Mouse (Mus musculus) liver, embryonic 11.5 days (tissue): ENCODE data around the gene Grip1. TPM values are rescaled to one million over a fixed set of nuclear protein-coding genes. Genes with fewer than 3 reads are reported as not detected.

Experiments
- ATAC-seq: fragments of 200-750 bp; cut with Nextera tagmentation; replicated peaks from 2 replicates; pipeline ENCODE4 v1.8.0; 2017; ENCODE audit warnings: moderate number of reproducible peaks, mild to moderate bottlenecking, moderate TSS enrichment, moderate library complexity; ENCODE audit not compliant: low FRiP score
- DNase-seq: peaks from one replicate; pipeline ENCODE4 v3.0.0-alpha.2; 2017; ENCODE audit warnings: low spot score
- H3K27ac ChIP-seq: fragments of 300-500 bp; sonication (generic); 2 replicates; pipeline ENCODE4 v1.5.1; 2014; ENCODE audit warnings: mild to moderate bottlenecking, low read depth, low read length, control low read depth
- H3K27me3 ChIP-seq: fragments of 300-500 bp; sonication (generic); replicated peaks from 2 replicates; pipeline ENCODE4 v1.6.1; 2014; ENCODE audit warnings: low read length, mixed read lengths; ENCODE audit not compliant: control insufficient read depth, insufficient read depth
- H3K36me3 ChIP-seq: fragments of 300-500 bp; sonication (generic); 2 replicates; pipeline ENCODE4 v1.6.1; 2014; ENCODE audit warnings: mild to moderate bottlenecking, low read length, moderate library complexity, mixed read lengths; ENCODE audit not compliant: control insufficient read depth, insufficient read depth
- H3K4me1 ChIP-seq: fragments of 300-500 bp; sonication (generic); replicated peaks from 2 replicates; pipeline ENCODE4 v1.6.1; 2014; ENCODE audit warnings: low read length, mixed read lengths; ENCODE audit not compliant: control insufficient read depth, insufficient read depth
- H3K4me2 ChIP-seq: fragments of 300-500 bp; sonication (generic); 2 replicates; pipeline ENCODE4 v1.6.1; 2014; ENCODE audit warnings: mild to moderate bottlenecking, control low read depth, moderate library complexity
- H3K4me3 ChIP-seq: fragments of 300-500 bp; sonication (generic); 2 replicates; pipeline ENCODE4 v1.5.1; 2014; ENCODE audit warnings: low read depth, low read length, control low read depth
- H3K9ac ChIP-seq: fragments of 300-500 bp; sonication (generic); 2 replicates; pipeline ENCODE4 v1.6.1; 2014; ENCODE audit warnings: low read depth, low read length, control low read depth
- H3K9me3 ChIP-seq: fragments of 300-500 bp; sonication (generic); 2 replicates; pipeline ENCODE4 v1.6.1; 2016; ENCODE audit warnings: low read length, inconsistent platforms, mixed read lengths; ENCODE audit not compliant: control insufficient read depth
- WGBS: fragments of 180-500 bp; shearing (Covaris S2); extraction: QIAGEN DNeasy Blood & Tissue Kit; methylation state at CpG from one replicate; pipeline ENCODE4 v1.1.7; 2014; 5-methylcytosine and 5-hydroxymethylcytosine counted together
- polyA plus RNA-seq: library from polyadenylated mRNA; unstranded; fragments of >200 nt; fragmentation: Nextera tagmentation; extraction: Ambion mirVana; gene quantifications from 2 replicates; pipeline ENCODE4 v1.2.1, GENCODE M21; 2014

Grip1 gene
- polyA plus RNA-seq, 1 experiment from 2014 or later: 2.3 TPM

- Histone ChIP-seq H3K4me2 (no peak overlapping the region), H3K27ac (no peak overlapping the region), H3K4me1 (no peaks in the 10 kb centered on the region), H3K36me3 (no peaks in the 10 kb centered on the region), H3K9ac (no peak overlapping the region), H3K4me3 (no peak overlapping the region), H3K27me3 (no peaks in the 10 kb centered on the region), H3K9me3 (no peaks in the 10 kb centered on the region)
- DNase-seq: no peak
- 63% methylated on average over 8 of the region's 8 CpGs for WGBS
- no peak for ATAC-seq
Measured at GRCm38 (mm10) chr10:119966321-119966720, 512.7 kb downstream of the Grip1 start.

DNA sequence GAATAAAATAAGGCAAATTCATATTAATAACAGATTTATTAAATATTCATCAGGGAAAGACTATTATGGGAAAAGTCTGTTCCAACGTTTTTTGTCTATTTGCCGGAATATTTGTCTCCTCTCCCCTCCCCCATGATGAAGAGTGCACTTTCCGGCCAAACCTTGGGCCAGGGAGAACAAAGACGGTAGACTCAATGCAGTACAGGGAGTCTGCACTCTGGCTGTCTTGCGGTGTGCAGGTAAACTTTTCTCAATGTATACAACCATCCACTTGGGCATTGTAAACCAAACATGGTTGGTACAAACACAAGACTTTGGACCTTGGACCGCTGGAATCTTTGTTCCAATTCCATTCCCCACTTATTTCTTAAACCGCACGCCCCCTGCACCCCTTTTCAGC lies 525.8 kb downstream of the Grip1 start:
- ATAC-seq (no peak), DNase-seq (no peak)
- no peak overlapping the region for H3K4me3 ChIP-seq
- H3K27me3 ChIP-seq: no peaks in the 10 kb centered on the region
- no peak overlapping the region for H3K27ac ChIP-seq
- WGBS: 58% methylated on average over 8 of the region's 8 CpGs
- no peaks in the 10 kb centered on the region for H3K36me3 ChIP-seq
- no peak overlapping the region for H3K9ac ChIP-seq
- H3K4me1 ChIP-seq: no peaks in the 10 kb centered on the region
- no peak overlapping the region for H3K4me2 ChIP-seq
- no peaks in the 10 kb centered on the region for H3K9me3 ChIP-seq

DNA sequence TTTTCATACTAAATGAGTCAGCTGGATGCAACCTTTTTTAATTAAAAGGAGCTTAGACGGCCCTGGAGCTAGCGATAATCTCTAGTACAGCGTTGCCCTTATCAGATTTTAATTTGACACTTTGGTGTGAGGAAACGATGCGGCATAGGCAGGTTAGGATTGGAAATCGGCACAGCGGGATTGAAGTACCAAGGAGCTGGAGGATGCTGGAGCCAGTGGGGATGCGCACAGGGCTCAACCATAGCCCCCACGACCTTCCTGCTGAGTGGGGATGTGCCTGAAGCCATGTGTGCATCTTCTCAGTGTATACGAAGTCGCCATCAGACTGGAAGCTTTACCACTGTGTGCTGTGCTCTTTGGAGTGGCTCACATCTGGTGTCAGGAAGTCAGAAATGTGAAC lies 526.4 kb downstream of the Grip1 start:
- H3K9me3 ChIP-seq: no peaks in the 10 kb centered on the region
- no peaks in the 10 kb centered on the region for H3K27me3 ChIP-seq
- WGBS: 44% methylated on average over 11 of the region's 11 CpGs
- ATAC-seq: no peak
- H3K4me1 ChIP-seq: no peaks in the 10 kb centered on the region
- H3K9ac ChIP-seq: no peak overlapping the region
- no peak overlapping the region for H3K4me3 ChIP-seq
- no peak for DNase-seq
- H3K36me3 ChIP-seq: no peaks in the 10 kb centered on the region
- no peak overlapping the region for H3K27ac ChIP-seq
- no peak overlapping the region for H3K4me2 ChIP-seq

DNA sequence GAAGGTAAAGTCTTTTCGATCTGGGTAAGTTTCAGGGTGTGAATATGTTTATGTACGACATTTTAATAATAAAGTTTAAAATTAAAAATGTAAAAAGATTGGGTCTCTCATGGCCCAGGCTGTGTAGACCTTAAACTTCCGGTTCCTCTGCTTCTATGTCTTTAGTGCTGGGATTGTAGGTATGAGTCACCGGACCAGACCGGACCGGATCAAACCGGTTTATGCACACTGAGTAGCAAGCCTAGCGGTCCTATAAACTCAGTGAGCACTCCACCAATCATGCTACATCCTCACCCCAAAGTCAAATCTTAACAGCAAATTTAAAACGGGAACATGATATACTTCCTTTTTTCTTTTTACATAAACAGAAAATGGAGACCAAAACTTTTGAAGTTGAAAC lies 530.7 kb downstream of the Grip1 start:
- Histone ChIP-seq H3K4me1 (no peaks in the 10 kb centered on the region), H3K27me3 (no peaks in the 10 kb centered on the region), H3K4me2 (no peak overlapping the region), H3K9me3 (no peaks in the 10 kb centered on the region), H3K9ac (no peak overlapping the region), H3K4me3 (no peak overlapping the region), H3K36me3 (no peaks in the 10 kb centered on the region), H3K27ac (no peak overlapping the region)
- ATAC-seq: no peak
- DNase-seq: no peak
- WGBS: 81% methylated on average over 9 of the region's 9 CpGs

- Histone ChIP-seq H3K4me3 (no peak overlapping the region), H3K4me2 (no peak overlapping the region), H3K27ac (no peak overlapping the region), H3K9ac (no peak overlapping the region), H3K27me3 (no peaks in the 10 kb centered on the region), H3K4me1 (no peaks in the 10 kb centered on the region), H3K36me3 (no peaks in the 10 kb centered on the region), H3K9me3 (no peaks in the 10 kb centered on the region)
- no peak for DNase-seq
- WGBS: 70% methylated on average over 4 of the region's 4 CpGs
- ATAC-seq: no peak
Measured at GRCm38 (mm10) chr10:119998475-119998874, 544.8 kb downstream of the Grip1 start.

GRCm38 (mm10) chr10:120002149-120002548 lies 548.5 kb downstream of the Grip1 start:
- WGBS: 83% methylated on average over 4 of the region's 4 CpGs
- ATAC-seq (no peak), DNase-seq (no peak)
- no peak overlapping the region for H3K9ac ChIP-seq
- no peak overlapping the region for H3K4me2 ChIP-seq
- H3K4me1 ChIP-seq: no peaks in the 10 kb centered on the region
- no peaks in the 10 kb centered on the region for H3K36me3 ChIP-seq
- H3K4me3 ChIP-seq: no peak overlapping the region
- no peaks in the 10 kb centered on the region for H3K27me3 ChIP-seq
- no peak overlapping the region for H3K27ac ChIP-seq
- H3K9me3 ChIP-seq: no peaks in the 10 kb centered on the region

DNA sequence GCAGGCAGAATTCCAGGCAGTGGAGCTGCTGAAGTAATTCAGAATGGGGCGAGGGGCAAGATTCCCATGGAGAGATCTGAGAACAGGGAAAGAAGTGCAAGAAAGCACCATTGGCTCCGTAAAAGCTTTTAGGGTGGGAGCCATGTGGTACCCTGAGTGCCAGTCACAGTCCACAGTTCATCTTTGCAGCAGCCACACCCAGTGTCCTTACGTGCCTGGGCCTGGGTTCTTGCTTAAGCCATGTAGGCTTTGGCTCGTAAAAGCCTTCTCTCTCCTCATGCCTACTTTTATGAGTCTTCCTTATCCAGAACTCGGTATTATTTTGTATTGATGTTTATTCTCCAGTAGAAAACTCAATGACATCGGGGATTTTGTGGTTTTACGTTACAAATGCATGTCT lies 550.5 kb downstream of the Grip1 start:
- no peak for ATAC-seq
- no peak overlapping the region for H3K4me3 ChIP-seq
- H3K9me3 ChIP-seq: no peaks in the 10 kb centered on the region
- H3K27ac ChIP-seq: no peak overlapping the region
- H3K4me1 ChIP-seq: no peaks in the 10 kb centered on the region
- no peak overlapping the region for H3K9ac ChIP-seq
- H3K4me2 ChIP-seq: no peak overlapping the region
- H3K27me3 ChIP-seq: no peaks in the 10 kb centered on the region
- no peak for DNase-seq
- WGBS: 81% methylated on average over 7 of the region's 7 CpGs
- H3K36me3 ChIP-seq: no peaks in the 10 kb centered on the region

DNA sequence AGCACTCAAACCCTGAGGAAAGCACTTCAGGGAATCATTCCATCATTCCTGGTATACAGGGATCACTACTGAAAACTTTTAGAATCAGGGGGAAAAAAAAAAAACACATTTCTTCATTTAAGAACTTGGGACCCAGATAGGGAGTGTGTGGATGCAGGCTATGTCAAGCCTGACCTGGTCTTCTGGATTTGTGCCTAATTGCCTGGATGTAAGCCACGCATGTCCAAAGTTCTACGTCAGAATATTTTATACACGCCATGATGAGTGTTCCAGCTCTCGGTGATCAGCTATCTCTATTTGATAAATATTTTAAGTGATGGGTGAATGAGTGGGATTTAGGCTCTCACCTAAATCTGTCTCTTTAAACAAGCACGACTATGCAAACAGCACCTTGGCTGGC lies 552.0 kb downstream of the Grip1 start:
- ATAC-seq: no peak
- H3K9me3 ChIP-seq: no peaks in the 10 kb centered on the region
- no peak overlapping the region for H3K27ac ChIP-seq
- H3K27me3 ChIP-seq: no peaks in the 10 kb centered on the region
- no peaks in the 10 kb centered on the region for H3K4me1 ChIP-seq
- WGBS: 77% methylated on average over 5 of the region's 5 CpGs
- H3K4me3 ChIP-seq: no peak overlapping the region
- no peak for DNase-seq
- no peak overlapping the region for H3K4me2 ChIP-seq
- H3K9ac ChIP-seq: no peak overlapping the region
- no peaks in the 10 kb centered on the region for H3K36me3 ChIP-seq

- H3K9me3 ChIP-seq: no peaks in the 10 kb centered on the region
- no peak for DNase-seq
- 88% methylated on average over 13 of the region's 13 CpGs for WGBS
- H3K27ac ChIP-seq: no peak overlapping the region
- H3K4me2 ChIP-seq: no peak overlapping the region
- H3K4me3 ChIP-seq: no peak overlapping the region
- no peak for ATAC-seq
- no peak overlapping the region for H3K9ac ChIP-seq
- H3K4me1 ChIP-seq: no peaks in the 10 kb centered on the region
- no peaks in the 10 kb centered on the region for H3K36me3 ChIP-seq
- no peaks in the 10 kb centered on the region for H3K27me3 ChIP-seq
Measured at GRCm38 (mm10) chr10:120012331-120012730, 558.7 kb downstream of the Grip1 start.
